Mouse (Mus musculus) left cerebral cortex, postnatal 25 days (tissue): ENCODE measurements around the gene Micu2. TPM values are rescaled to one million over a fixed set of nuclear protein-coding genes. Genes with fewer than 3 reads are reported as not detected.

ENCODE experiments used
- total RNA-seq, 2 experiments: library from RNA; stranded (reverse); gene quantifications; 2 replicates each; pipeline ENCODE4 v1.2.3; 2021

Gene Micu2
- total RNA-seq, 2 experiments from 2014 or later, result 22.3 to 29.0 TPM

Other genes starting within 250 kb of the Micu2 start
- 10 to 100 TPM; 14.2 to 15.4 TPM for gene Lats2, start 240.9 kb downstream of the Micu2 start, total RNA-seq
- 10 to 100 TPM; 38.6 to 45.7 TPM for gene Sap18, start 201.1 kb downstream of the Micu2 start, total RNA-seq
- 1 to 10 TPM in 1 of 2 experiments, under 1 TPM in 1; 0.80 to 1.3 TPM for gene Ska3, start 173.1 kb downstream of the Micu2 start, total RNA-seq
- 10 to 100 TPM; 67.6 to 69.8 TPM for gene Mrpl57, start 173.0 kb downstream of the Micu2 start, total RNA-seq
- 10 to 100 TPM; 29.6 to 31.2 TPM for gene Zdhhc20, start 109.0 kb downstream of the Micu2 start, total RNA-seq
- 10 to 100 TPM; 25.8 to 26.1 TPM for gene Fgf9, start 71.3 kb upstream of the Micu2 start, total RNA-seq